Mouse (Mus musculus) megakaryocyte, embryonic 14.5 days (primary cell): ENCODE measurements at regions not wholly inside any gene's neighbourhood (a gene's known extent, or its start where the extent isn't known, plus 50 kb on each side); places are given as distances from the start of the nearest gene placed in this dataset.

Source experiments
- H3K27me3 ChIP-seq: replicated peaks from 2 replicates; pipeline ENCODE3; 2012; ENCODE audit warnings: inconsistent platforms
- H3K36me3 ChIP-seq: replicated peaks from 2 replicates; pipeline ENCODE3; 2012; ENCODE audit warnings: low read length, inconsistent platforms, mixed read lengths
- H3K4me1 ChIP-seq: 2 replicates; pipeline ENCODE4 v1.6.1; 2012; ENCODE audit warnings: inconsistent platforms
- H3K4me3 ChIP-seq: replicated peaks from 2 replicates; pipeline ENCODE3; 2012; ENCODE audit warnings: moderate library complexity, mild to moderate bottlenecking, inconsistent platforms
- H3K9me3 ChIP-seq: 2 replicates; pipeline ENCODE4 v1.6.1; 2012; ENCODE audit warnings: inconsistent platforms
- FLI1 ChIP-seq: IDR thresholded peaks from 2 replicates; pipeline ENCODE4 v1.6.1; 2012; ENCODE audit warnings: low read length, inconsistent platforms, mixed read lengths
- GATA1 ChIP-seq: IDR thresholded peaks from 3 replicates; pipeline ENCODE4 v1.6.1; 2012; ENCODE audit warnings: mixed read lengths, low read length, inconsistent platforms, borderline replicate concordance

- H3K27me3 ChIP-seq, result no peaks in the 10 kb centered on the region
- peaks cover 40% of the 10 kb centered on the region for H3K9me3 ChIP-seq
- no peak for TF ChIP-seq GATA1
- H3K4me3 ChIP-seq, result no peak overlapping the region
- H3K36me3 ChIP-seq, result no peaks in the 10 kb centered on the region
- no peaks in the 10 kb centered on the region for H3K4me1 ChIP-seq
These were observed 145.4 kb upstream of the Stx16 start for GRCm38 (mm10) chr2:173930606-173931177.

GRCm38 (mm10) chr2:173935706-173936105, 140.4 kb upstream of the Stx16 start:
- peaks cover 44% of the 10 kb centered on the region for H3K9me3 ChIP-seq
- TF ChIP-seq GATA1 (no peak), FLI1 (no peak)
- H3K36me3 ChIP-seq, result no peaks in the 10 kb centered on the region
- H3K4me3 ChIP-seq, result no peak overlapping the region
- H3K27me3 ChIP-seq, result no peaks in the 10 kb centered on the region
- no peaks in the 10 kb centered on the region for H3K4me1 ChIP-seq

DNA sequence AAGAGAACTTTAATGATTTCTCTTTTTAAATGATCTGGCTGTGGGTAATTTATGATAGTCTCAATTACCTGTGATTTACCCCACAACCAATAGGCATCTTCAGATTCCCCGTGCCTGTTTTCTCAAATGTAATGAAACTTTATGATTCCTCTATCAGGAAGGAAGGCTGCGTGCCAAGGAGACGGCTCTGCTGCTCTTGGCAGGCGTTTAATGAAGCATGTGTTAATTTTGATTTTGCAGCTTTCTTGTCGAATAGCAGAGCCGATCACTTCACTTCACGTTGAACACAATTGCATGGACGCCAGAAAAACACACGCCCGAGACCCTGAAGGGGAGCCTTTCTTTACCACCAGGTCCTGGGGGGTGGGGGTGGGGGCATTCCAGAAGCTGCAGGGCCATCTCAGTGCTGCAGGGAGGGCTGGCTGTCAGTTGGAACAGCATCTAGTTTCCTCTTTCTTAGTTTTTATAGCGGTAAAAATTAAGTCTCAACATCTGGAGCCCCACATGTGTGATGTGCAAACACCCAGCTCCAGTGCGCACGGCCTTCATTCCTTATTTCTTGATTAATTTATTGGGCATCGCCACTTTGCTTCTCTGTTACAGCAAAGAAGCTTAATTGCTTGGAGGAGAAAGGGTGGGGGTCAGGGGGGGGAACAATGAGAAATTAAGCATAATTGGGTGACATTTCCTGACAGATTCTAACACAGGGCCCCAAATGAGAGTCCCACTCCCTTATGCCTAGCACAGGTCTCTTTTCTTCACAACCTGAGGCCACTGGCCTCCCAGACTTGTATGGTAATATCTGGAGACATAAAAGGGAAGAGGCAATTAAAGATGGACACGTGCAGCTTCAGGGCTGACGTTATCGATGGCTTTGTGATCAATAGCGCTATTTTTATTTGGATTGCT, 138.3 kb upstream of the Stx16 start:
- Histone ChIP-seq H3K4me1 (no peaks in the 10 kb centered on the region), H3K9me3 (peaks cover 47% of the 10 kb centered on the region), H3K4me3 (no peak overlapping the region), H3K36me3 (no peaks in the 10 kb centered on the region), H3K27me3 (no peaks in the 10 kb centered on the region)
- no peak for TF ChIP-seq FLI1
- no peak for TF ChIP-seq GATA1

- no peaks in the 10 kb centered on the region for H3K4me1 ChIP-seq
- no peak overlapping the region for H3K4me3 ChIP-seq
- H3K9me3 ChIP-seq, result peaks cover 47% of the 10 kb centered on the region
- TF ChIP-seq FLI1 (no peak), GATA1 (no peak)
- no peaks in the 10 kb centered on the region for H3K27me3 ChIP-seq
- H3K36me3 ChIP-seq, result no peaks in the 10 kb centered on the region
These were observed 137.7 kb upstream of the Stx16 start for GRCm38 (mm10) chr2:173938440-173938787.

DNA sequence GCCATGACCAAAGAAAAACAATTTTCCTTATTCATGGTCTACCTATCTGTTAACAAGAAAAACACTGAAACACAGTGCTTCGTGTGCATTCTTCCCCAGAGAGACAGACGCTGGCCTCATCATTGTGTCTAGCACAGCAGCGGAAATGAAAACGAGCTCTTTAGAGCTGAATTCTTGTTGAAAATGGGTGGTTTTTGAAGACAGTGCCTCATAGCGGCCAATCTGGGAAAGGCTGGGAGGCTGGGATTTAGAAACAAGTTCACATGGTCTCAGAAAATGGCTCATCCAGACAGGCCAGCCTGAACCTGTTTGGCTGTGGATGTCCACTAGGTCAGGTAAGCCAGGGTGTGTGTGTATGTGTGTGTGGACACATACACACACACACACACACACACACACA, 130.7 kb upstream of the Stx16 start:
- no peak for TF ChIP-seq FLI1
- no peak for TF ChIP-seq GATA1
- Histone ChIP-seq H3K9me3 (peaks cover 34% of the 10 kb centered on the region), H3K4me3 (no peak overlapping the region), H3K36me3 (no peaks in the 10 kb centered on the region), H3K27me3 (no peaks in the 10 kb centered on the region), H3K4me1 (no peaks in the 10 kb centered on the region)

DNA sequence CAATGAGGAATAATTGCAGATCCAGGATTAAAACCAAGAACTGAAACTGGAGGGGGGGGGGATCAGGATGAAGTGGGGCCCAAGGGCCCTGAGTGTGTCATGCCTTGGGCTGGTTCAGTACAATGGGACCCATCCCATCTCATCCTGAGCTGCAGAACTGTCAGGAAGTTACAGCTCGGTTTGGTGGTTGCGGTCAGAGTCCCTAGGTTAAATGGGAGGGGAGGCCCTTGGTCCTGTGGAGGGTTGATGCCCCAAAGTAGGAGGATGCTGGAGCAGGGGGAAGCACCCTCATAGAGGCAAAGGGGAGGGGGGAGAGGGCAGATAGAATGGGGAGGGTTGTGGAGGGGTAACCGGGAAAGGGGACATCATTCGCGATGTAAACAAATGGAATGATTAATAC, 127.5 kb upstream of the Stx16 start:
- Histone ChIP-seq H3K4me3 (no peak overlapping the region), H3K27me3 (no peaks in the 10 kb centered on the region), H3K36me3 (no peaks in the 10 kb centered on the region), H3K9me3 (peaks cover 9% of the 10 kb centered on the region), H3K4me1 (no peaks in the 10 kb centered on the region)
- TF ChIP-seq FLI1 (no peak), GATA1 (no peak)

DNA sequence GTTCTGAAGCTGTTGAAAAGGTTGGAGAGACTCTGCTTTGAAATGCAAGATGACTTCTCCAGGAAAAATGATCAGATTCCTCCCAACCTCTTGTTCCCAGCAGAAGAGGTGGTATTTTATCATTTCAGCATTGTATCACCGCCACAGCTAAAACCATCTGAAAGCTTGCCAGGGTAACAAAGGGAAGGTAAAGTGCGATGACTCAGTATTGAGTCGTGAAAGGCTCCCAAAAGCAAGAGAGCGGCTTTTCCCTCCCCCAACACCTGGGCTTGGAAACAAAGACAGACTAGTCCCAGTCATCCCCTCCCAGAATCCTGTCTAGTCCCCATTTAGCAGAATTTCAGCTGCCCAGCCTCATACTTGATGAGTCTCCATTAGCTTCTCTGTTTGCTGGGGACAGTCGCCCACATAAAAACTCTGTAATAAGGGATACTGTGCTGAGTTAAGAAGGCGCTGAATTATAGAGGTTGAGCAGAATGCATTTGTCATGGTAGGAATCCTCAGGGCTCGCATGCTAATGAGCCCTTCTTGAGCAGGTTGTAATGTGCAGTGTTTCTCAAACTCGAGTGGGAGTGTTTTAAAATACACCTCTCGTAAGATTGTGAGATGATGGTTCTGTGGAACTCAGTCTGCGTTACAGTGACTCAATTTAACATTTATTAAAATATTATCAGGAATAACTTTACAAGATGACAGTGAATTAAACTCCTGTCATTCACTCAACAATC, 125.8 kb upstream of the Stx16 start:
- no peaks in the 10 kb centered on the region for H3K4me1 ChIP-seq
- TF ChIP-seq GATA1 (no peak), FLI1 (no peak)
- no peak overlapping the region for H3K4me3 ChIP-seq
- H3K27me3 ChIP-seq, result no peaks in the 10 kb centered on the region
- no peaks in the 10 kb centered on the region for H3K9me3 ChIP-seq
- H3K36me3 ChIP-seq, result no peaks in the 10 kb centered on the region

GRCm38 (mm10) chr2:173966111-173966510, 110.0 kb upstream of the Stx16 start:
- H3K9me3 ChIP-seq, result peaks cover 23% of the 10 kb centered on the region
- no peaks in the 10 kb centered on the region for H3K4me1 ChIP-seq
- H3K27me3 ChIP-seq, result no peaks in the 10 kb centered on the region
- H3K36me3 ChIP-seq, result no peaks in the 10 kb centered on the region
- H3K4me3 ChIP-seq, result no peak overlapping the region
- TF ChIP-seq FLI1, result no peak
- no peak for TF ChIP-seq GATA1

- no peaks in the 10 kb centered on the region for H3K27me3 ChIP-seq
- H3K36me3 ChIP-seq, result no peaks in the 10 kb centered on the region
- TF ChIP-seq GATA1 (no peak), FLI1 (no peak)
- peaks cover 49% of the 10 kb centered on the region for H3K9me3 ChIP-seq
- H3K4me3 ChIP-seq, result no peak overlapping the region
- no peaks in the 10 kb centered on the region for H3K4me1 ChIP-seq
These were observed 105.3 kb upstream of the Stx16 start for GRCm38 (mm10) chr2:173970789-173971188.
